Mouse (Mus musculus) Muller cell, postnatal 12 days (primary cell): ENCODE measurements around the gene Vmn1r66.
"Not testable (repeated sequence)": the region's sequence is repeated elsewhere in the genome, so short reads cannot be mapped to it uniquely, and the experiment has no call there.

Experiments used
- DNase-seq: peaks from one replicate; pipeline ENCODE4 v3.0.0-alpha.2; 2015; ENCODE audit errors: inconsistent ontology term

Gene Vmn1r66

GRCm38 (mm10) chr7:10277906-10278305 lies at the start of gene Vmn1r66:
Vmn1r66 (minus strand) TSS chr7:10278006.
- DNase-seq, result no peak

- not testable (repeated sequence) for DNase-seq
Measured at GRCm38 (mm10) chr7:10325462-10325861, 47.7 kb upstream of the Vmn1r66 start.

- DNase-seq, result no peak
Measured at GRCm38 (mm10) chr7:10252075-10252474, 25.7 kb downstream of the Vmn1r66 start.

GRCm38 (mm10) chr7:10249146-10249545 lies 28.7 kb downstream of the Vmn1r66 start:
- DNase-seq, result no peak
